Mouse (Mus musculus): ENCODE data around the gene Fam13a.

DNA sequence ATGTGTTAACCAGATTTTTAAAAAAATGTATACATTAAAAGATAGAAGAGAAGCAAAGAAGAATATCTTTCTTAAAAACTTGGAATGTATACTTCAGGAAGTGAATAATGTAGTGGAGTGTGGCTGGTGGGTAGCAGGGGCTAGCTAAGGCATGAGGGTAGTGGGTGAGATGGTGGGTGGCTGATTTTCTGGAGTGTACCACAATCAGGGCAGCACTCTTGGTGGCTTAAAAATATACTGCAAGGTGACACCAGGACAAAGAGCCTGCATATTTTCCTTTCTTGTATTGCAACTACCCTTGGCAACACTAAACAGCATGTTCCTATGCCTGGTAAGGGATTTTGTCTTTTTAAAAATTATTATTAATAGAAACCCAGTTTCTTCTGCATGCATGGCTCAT lies 59.8 kb downstream of the Fam13a start:
- no peak for TF ChIP-seq CTCF (IDR thresholded peaks at IDR 0.05; ENCODE audit: low read depth, low read length)
- no peak for TF ChIP-seq POLR2A (IDR thresholded peaks at IDR 0.05; ENCODE audit: borderline replicate concordance, low read depth, low read length)
